Mouse (Mus musculus) frontal cortex, adult (tissue): ENCODE data around the gene Arl6ip5.
A peak's percentile ranks its signal among the peaks of the same experiment; 100 is the strongest.

Source experiments
- ATAC-seq: cut with Nextera tagmentation; 2 replicates; pipeline ENCODE4 v1.9.2; 2017; ENCODE audit warnings: mild to moderate bottlenecking, moderate library complexity, mixed read lengths; ENCODE audit not compliant: low TSS enrichment

Arl6ip5 gene

GRCm38 (mm10) chr6:97210191-97210961 is at the start of gene Arl6ip5:
TSS of gene Arl6ip5 (plus strand) at chr6:97210689.
- ATAC-seq = peak; percentile 79

GRCm38 (mm10) chr6:97175716-97176115 is 34.8 kb upstream of the Arl6ip5 start:
- no peak for ATAC-seq

GRCm38 (mm10) chr6:97178491-97179366 is 31.8 kb upstream of the Arl6ip5 start, which contains the start of gene Tmf1:
TSS of gene Tmf1 (minus strand) at chr6:97179122.
- ATAC-seq = peak; percentile 99

GRCm38 (mm10) chr6:97179367-97179828 is 31.1 kb upstream of the Arl6ip5 start:
- ATAC-seq = peak; percentile 57

- no peak for ATAC-seq
Measured at GRCm38 (mm10) chr6:97200437-97200836, 10.1 kb upstream of the Arl6ip5 start.

GRCm38 (mm10) chr6:97202477-97202876 is 8.0 kb upstream of the Arl6ip5 start:
- no peak for ATAC-seq

GRCm38 (mm10) chr6:97204252-97204869 is 6.1 kb upstream of the Arl6ip5 start:
- ATAC-seq = no peak

- 0 out of 2 replicates have a peak, but pooled peaks have one; percentile 0 for ATAC-seq
Measured at GRCm38 (mm10) chr6:97204952-97205351, 5.5 kb upstream of the Arl6ip5 start.

GRCm38 (mm10) chr6:97205439-97205885 is 5.0 kb upstream of the Arl6ip5 start, which contains the start of gene Uba3:
TSS of gene Uba3 (minus strand) at chr6:97205647.
- peak; percentile 97 for ATAC-seq

GRCm38 (mm10) chr6:97207085-97207484 is 3.4 kb upstream of the Arl6ip5 start:
- ATAC-seq = no peak

- ATAC-seq = no peak
Measured at GRCm38 (mm10) chr6:97208406-97208805, 2.1 kb upstream of the Arl6ip5 start.

- ATAC-seq = no peak
Measured at GRCm38 (mm10) chr6:97209201-97209600, 1.3 kb upstream of the Arl6ip5 start.

GRCm38 (mm10) chr6:97209751-97210150 is 738 bp upstream of the Arl6ip5 start:
- ATAC-seq = no peak

- ATAC-seq = peak; percentile 47; the same call in 1 of the 2 replicates
Measured at GRCm38 (mm10) chr6:97210962-97211601, 593 bp downstream of the Arl6ip5 start.

GRCm38 (mm10) chr6:97211981-97212380 is 1.5 kb downstream of the Arl6ip5 start:
- peak; percentile 39 for ATAC-seq

- ATAC-seq = peak; percentile 69
Measured at GRCm38 (mm10) chr6:97216154-97216821, 5.8 kb downstream of the Arl6ip5 start.

GRCm38 (mm10) chr6:97220672-97221071 is 10.2 kb downstream of the Arl6ip5 start:
- ATAC-seq = no peak

- peak; percentile 94 for ATAC-seq
Measured at GRCm38 (mm10) chr6:97221205-97222025, 10.9 kb downstream of the Arl6ip5 start.

GRCm38 (mm10) chr6:97222321-97222720 is 11.8 kb downstream of the Arl6ip5 start:
- ATAC-seq = no peak
